Mouse (Mus musculus): ENCODE data around the gene Msh3.
"Not testable (repeated sequence)": the region's sequence is repeated elsewhere in the genome, so short reads cannot be mapped to it uniquely, and the experiment has no call there.

The Msh3 gene

GRCm38 (mm10) chr13:92261329-92261728 lies 93.5 kb downstream of the Msh3 start:
- no peak for DNase-seq (ENCODE audit: extremely low read depth, low read depth, low spot score)

- DNase-seq (ENCODE audit: extremely low read depth, low read depth, low spot score), result no peak
Observed at GRCm38 (mm10) chr13:92255480-92255879, 99.3 kb downstream of the Msh3 start.

- DNase-seq (ENCODE audit: extremely low read depth, low read depth, low spot score), result no peak
Observed at GRCm38 (mm10) chr13:92253850-92254249, 101.0 kb downstream of the Msh3 start.

GRCm38 (mm10) chr13:92252331-92252730 lies 102.5 kb downstream of the Msh3 start:
- no peak for DNase-seq (ENCODE audit: extremely low read depth, low read depth, low spot score)

GRCm38 (mm10) chr13:92247576-92247975 lies 107.2 kb downstream of the Msh3 start:
- DNase-seq (ENCODE audit: extremely low read depth, low read depth, low spot score), result no peak

- DNase-seq (ENCODE audit: extremely low read depth, low read depth, low spot score), result no peak
Observed at GRCm38 (mm10) chr13:92246966-92247365, 107.8 kb downstream of the Msh3 start.

GRCm38 (mm10) chr13:92244731-92245130 lies 110.1 kb downstream of the Msh3 start:
- DNase-seq (ENCODE audit: extremely low read depth, low read depth, low spot score), result no peak

- no peak for DNase-seq (ENCODE audit: extremely low read depth, low read depth, low spot score)
Observed at GRCm38 (mm10) chr13:92241426-92241825, 113.4 kb downstream of the Msh3 start.

GRCm38 (mm10) chr13:92237887-92238286 lies 116.9 kb downstream of the Msh3 start:
- DNase-seq (ENCODE audit: extremely low read depth, low read depth, low spot score), result no peak

- no peak for DNase-seq (ENCODE audit: extremely low read depth, low read depth, low spot score)
Observed at GRCm38 (mm10) chr13:92237016-92237415, 117.8 kb downstream of the Msh3 start.

- DNase-seq (ENCODE audit: extremely low read depth, low read depth, low spot score), result no peak
Observed at GRCm38 (mm10) chr13:92232076-92232938, 122.5 kb downstream of the Msh3 start.

- DNase-seq (ENCODE audit: extremely low read depth, low read depth, low spot score), result no peak
Observed at GRCm38 (mm10) chr13:92228037-92228436, 126.8 kb downstream of the Msh3 start.

GRCm38 (mm10) chr13:92223567-92223966 lies 131.2 kb downstream of the Msh3 start:
- no peak for DNase-seq (ENCODE audit: extremely low read depth, low read depth, low spot score)

- DNase-seq (ENCODE audit: extremely low read depth, low read depth, low spot score), result no peak
Observed at GRCm38 (mm10) chr13:92222763-92223162, 132.0 kb downstream of the Msh3 start.

GRCm38 (mm10) chr13:92219774-92220173 lies 135.0 kb downstream of the Msh3 start:
- no peak for DNase-seq (ENCODE audit: extremely low read depth, low read depth, low spot score)

GRCm38 (mm10) chr13:92217216-92217615 lies 137.6 kb downstream of the Msh3 start:
- no peak for DNase-seq (ENCODE audit: extremely low read depth, low read depth, low spot score)

- DNase-seq (ENCODE audit: extremely low read depth, low read depth, low spot score), result no peak
Observed at GRCm38 (mm10) chr13:92196860-92197259, 157.9 kb downstream of the Msh3 start.

- DNase-seq (ENCODE audit: extremely low read depth, low read depth, low spot score), result not testable (repeated sequence)
Observed at GRCm38 (mm10) chr13:92193806-92194205, 161.0 kb downstream of the Msh3 start.

- not testable (repeated sequence) for DNase-seq (ENCODE audit: extremely low read depth, low read depth, low spot score)
Observed at GRCm38 (mm10) chr13:92172686-92173085, 182.1 kb downstream of the Msh3 start.

Measured in fat pad, adult 2 months (tissue).